Mouse (Mus musculus): Measurements from ENCODE around the gene 4933416C03Rik. TPM values are rescaled to one million over a fixed set of nuclear protein-coding genes. Genes with fewer than 3 reads are reported as not detected.

The 4933416C03Rik gene
- polyA plus RNA-seq, 1 experiment from 2014 or later: not detected

DNA sequence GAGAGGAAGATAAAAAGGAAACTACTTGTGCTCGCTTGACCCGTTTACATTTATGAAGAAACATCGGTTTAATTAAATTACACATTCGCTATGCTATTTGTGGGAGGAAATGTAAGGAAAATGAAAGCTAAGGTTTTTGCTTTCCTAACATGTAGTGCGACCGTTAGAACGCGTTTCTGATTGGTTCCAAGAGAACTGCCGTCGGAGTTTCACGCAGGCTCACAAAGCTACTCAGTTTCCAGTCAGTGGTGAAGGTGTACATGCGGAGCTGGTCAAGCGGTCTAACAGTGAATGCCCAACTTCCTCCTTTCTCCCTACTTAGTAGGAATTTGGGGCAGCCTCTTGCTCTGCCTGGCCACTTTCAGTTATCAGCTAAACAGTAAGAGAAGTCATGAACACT lies 17.3 kb downstream of the 4933416C03Rik start:
- Histone ChIP-seq H3K4me2 (replicated peaks; ENCODE audit: low read depth) (no peak overlapping the region), H3K9ac (ENCODE audit: low read depth, low read length) (no peak overlapping the region), H3K4me3 (ENCODE audit: low read depth, low read length) (no peak overlapping the region), H3K27ac (ENCODE audit: low read depth, low read length) (no peak overlapping the region), H3K4me1 (replicated peaks; ENCODE audit: control insufficient read depth, insufficient read depth, low read length) (no peaks in the 10 kb centered on the region), H3K36me3 (ENCODE audit: control insufficient read depth, insufficient read depth) (no peaks in the 10 kb centered on the region), H3K27me3 (replicated peaks; ENCODE audit: control insufficient read depth, insufficient read depth, low read length) (no peaks in the 10 kb centered on the region), H3K9me3 (ENCODE audit: control insufficient read depth) (no peaks in the 10 kb centered on the region)
- ATAC-seq: no peak
- TF ChIP-seq CTCF (IDR thresholded peaks at IDR 0.05; ENCODE audit: low read depth): no peak
- WGBS: 87% methylated on average over 13 of the region's 13 CpGs

DNA sequence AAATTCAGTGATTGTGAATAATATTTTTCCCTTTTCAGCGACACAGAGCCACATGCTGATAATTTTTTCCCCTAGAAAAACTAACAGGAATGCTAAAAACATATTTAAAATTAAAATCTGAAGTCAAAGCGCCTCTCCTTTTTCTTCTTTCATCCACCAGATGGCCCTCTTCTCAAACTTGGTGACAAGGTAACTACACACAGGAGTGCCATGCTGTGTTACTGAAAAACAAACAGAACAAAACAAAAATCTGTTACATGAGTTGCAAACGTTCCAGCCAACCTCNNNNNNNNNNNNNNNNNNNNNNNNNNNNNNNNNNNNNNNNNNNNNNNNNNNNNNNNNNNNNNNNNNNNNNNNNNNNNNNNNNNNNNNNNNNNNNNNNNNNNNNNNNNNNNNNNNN lies 29.8 kb downstream of the 4933416C03Rik start:
- Histone ChIP-seq H3K9ac (ENCODE audit: low read depth, low read length) (no peak overlapping the region), H3K4me3 (ENCODE audit: low read depth, low read length) (no peak overlapping the region), H3K27me3 (replicated peaks; ENCODE audit: control insufficient read depth, insufficient read depth, low read length) (no peaks in the 10 kb centered on the region), H3K4me2 (replicated peaks; ENCODE audit: low read depth) (no peak overlapping the region), H3K27ac (ENCODE audit: low read depth, low read length) (no peak overlapping the region), H3K9me3 (ENCODE audit: control insufficient read depth) (no peaks in the 10 kb centered on the region), H3K4me1 (replicated peaks; ENCODE audit: control insufficient read depth, insufficient read depth, low read length) (no peaks in the 10 kb centered on the region), H3K36me3 (ENCODE audit: control insufficient read depth, insufficient read depth) (no peaks in the 10 kb centered on the region)
- peak; percentile 73 for TF ChIP-seq CTCF (IDR thresholded peaks at IDR 0.05; ENCODE audit: low read depth)
- ATAC-seq: no peak
- WGBS: 30% methylated on average over 3 of the region's 3 CpGs

DNA sequence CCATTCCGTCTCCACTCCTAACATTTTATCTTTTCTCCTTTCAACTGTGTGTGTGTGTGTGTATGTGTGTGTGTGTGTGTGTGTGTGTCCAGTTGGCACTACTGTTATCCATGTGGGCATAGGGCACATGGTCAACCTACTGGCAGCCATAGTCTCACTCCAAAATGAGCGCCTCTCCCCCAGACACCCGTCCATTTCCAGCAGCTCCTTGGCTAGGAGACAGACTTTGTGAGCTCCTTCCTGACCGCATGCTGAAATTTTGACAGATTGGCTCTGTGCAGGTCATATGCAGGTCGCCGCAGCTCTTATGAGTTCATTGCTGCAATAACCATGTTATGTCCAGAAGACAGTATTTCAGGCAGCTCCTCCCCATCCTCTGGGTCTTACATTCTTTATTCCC lies 32.9 kb downstream of the 4933416C03Rik start:
- ATAC-seq: no peak
- 83% methylated on average over 6 of the region's 6 CpGs for WGBS

DNA sequence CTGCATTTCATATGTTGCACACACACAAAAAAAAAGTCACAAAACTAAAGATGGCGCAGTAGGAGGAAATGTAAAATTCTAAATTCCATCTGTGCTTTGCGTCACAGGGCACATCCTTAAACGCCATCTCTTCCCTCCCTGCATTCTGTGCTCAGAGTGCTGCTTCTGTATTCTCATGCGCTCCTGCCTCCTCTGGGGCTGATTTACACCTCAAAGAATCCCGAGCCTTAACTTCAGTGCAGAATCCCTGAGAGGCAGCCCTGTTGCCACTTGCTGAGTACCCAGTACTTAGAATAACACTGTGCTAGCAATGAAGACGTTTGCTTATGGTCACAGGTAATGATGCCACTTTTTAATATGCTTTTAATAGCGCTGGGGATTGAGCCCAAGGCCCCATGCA lies 34.3 kb downstream of the 4933416C03Rik start:
- TF ChIP-seq CTCF (IDR thresholded peaks at IDR 0.05; ENCODE audit: low read depth): no peak
- Histone ChIP-seq H3K9ac (ENCODE audit: low read depth, low read length) (no peak overlapping the region), H3K4me3 (ENCODE audit: low read depth, low read length) (no peak overlapping the region), H3K27me3 (replicated peaks; ENCODE audit: control insufficient read depth, insufficient read depth, low read length) (no peaks in the 10 kb centered on the region), H3K9me3 (ENCODE audit: control insufficient read depth) (no peaks in the 10 kb centered on the region), H3K27ac (ENCODE audit: low read depth, low read length) (no peak overlapping the region), H3K4me1 (replicated peaks; ENCODE audit: control insufficient read depth, insufficient read depth, low read length) (no peaks in the 10 kb centered on the region), H3K4me2 (replicated peaks; ENCODE audit: low read depth) (no peak overlapping the region), H3K36me3 (ENCODE audit: control insufficient read depth, insufficient read depth) (no peaks in the 10 kb centered on the region)
- no peak for ATAC-seq
- 44% methylated on average over 7 of the region's 7 CpGs for WGBS

More for the DNA sequence above, 32.9 kb downstream of the 4933416C03Rik start:
- TF ChIP-seq CTCF (IDR thresholded peaks at IDR 0.05; ENCODE audit: low read depth): no peak
- Histone ChIP-seq H3K36me3 (ENCODE audit: control insufficient read depth, insufficient read depth) (no peaks in the 10 kb centered on the region), H3K4me3 (ENCODE audit: low read depth, low read length) (no peak overlapping the region), H3K4me1 (replicated peaks; ENCODE audit: control insufficient read depth, insufficient read depth, low read length) (no peaks in the 10 kb centered on the region), H3K27ac (ENCODE audit: low read depth, low read length) (no peak overlapping the region), H3K9ac (ENCODE audit: low read depth, low read length) (no peak overlapping the region), H3K27me3 (replicated peaks; ENCODE audit: control insufficient read depth, insufficient read depth, low read length) (no peaks in the 10 kb centered on the region), H3K9me3 (ENCODE audit: control insufficient read depth) (no peaks in the 10 kb centered on the region), H3K4me2 (replicated peaks; ENCODE audit: low read depth) (no peak overlapping the region)

GRCm38 (mm10) chr10:116078636-116079035 lies 35.1 kb downstream of the 4933416C03Rik start:
- Histone ChIP-seq H3K4me1 (replicated peaks; ENCODE audit: control insufficient read depth, insufficient read depth, low read length) (no peaks in the 10 kb centered on the region), H3K4me3 (ENCODE audit: low read depth, low read length) (no peak overlapping the region), H3K27me3 (replicated peaks; ENCODE audit: control insufficient read depth, insufficient read depth, low read length) (no peaks in the 10 kb centered on the region), H3K4me2 (replicated peaks; ENCODE audit: low read depth) (no peak overlapping the region), H3K36me3 (ENCODE audit: control insufficient read depth, insufficient read depth) (no peaks in the 10 kb centered on the region), H3K9ac (ENCODE audit: low read depth, low read length) (no peak overlapping the region), H3K9me3 (ENCODE audit: control insufficient read depth) (no peaks in the 10 kb centered on the region), H3K27ac (ENCODE audit: low read depth, low read length) (no peak overlapping the region)
- 62% methylated on average over 5 of the region's 5 CpGs for WGBS
- no peak for ATAC-seq
- TF ChIP-seq CTCF (IDR thresholded peaks at IDR 0.05; ENCODE audit: low read depth): no peak

GRCm38 (mm10) chr10:116075954-116076353 lies 37.8 kb downstream of the 4933416C03Rik start:
- H3K9ac ChIP-seq (ENCODE audit: low read depth, low read length): no peak overlapping the region
- no peaks in the 10 kb centered on the region for H3K27me3 ChIP-seq (replicated peaks; ENCODE audit: control insufficient read depth, insufficient read depth, low read length)
- H3K4me3 ChIP-seq (ENCODE audit: low read depth, low read length): no peak overlapping the region
- 82% methylated on average over 5 of the region's 5 CpGs for WGBS
- no peak overlapping the region for H3K4me2 ChIP-seq (replicated peaks; ENCODE audit: low read depth)
- H3K36me3 ChIP-seq (ENCODE audit: control insufficient read depth, insufficient read depth): no peaks in the 10 kb centered on the region
- H3K27ac ChIP-seq (ENCODE audit: low read depth, low read length): no peak overlapping the region
- no peak for ATAC-seq
- no peaks in the 10 kb centered on the region for H3K9me3 ChIP-seq (ENCODE audit: control insufficient read depth)
- H3K4me1 ChIP-seq (replicated peaks; ENCODE audit: control insufficient read depth, insufficient read depth, low read length): no peaks in the 10 kb centered on the region
- TF ChIP-seq CTCF (IDR thresholded peaks at IDR 0.05; ENCODE audit: low read depth): no peak

Other genes starting within 250 kb of the 4933416C03Rik start
- gene Ptprr, start 95.7 kb downstream of the 4933416C03Rik start, polyA plus RNA-seq (2015; fragmentation: Nextera tagmentation; extraction: Ambion mirVana): 7.5 and 9.6 TPM in 2 replicates
- 3.2 and 3.7 TPM in 2 replicates for gene Ptprb, start 161.6 kb upstream of the 4933416C03Rik start, polyA plus RNA-seq (2015; fragmentation: Nextera tagmentation; extraction: Ambion mirVana)

All from intestine, postnatal 0 days (tissue).